Mouse (Mus musculus): Measurements from ENCODE around the gene Rhod.

Gene Rhod

DNA sequence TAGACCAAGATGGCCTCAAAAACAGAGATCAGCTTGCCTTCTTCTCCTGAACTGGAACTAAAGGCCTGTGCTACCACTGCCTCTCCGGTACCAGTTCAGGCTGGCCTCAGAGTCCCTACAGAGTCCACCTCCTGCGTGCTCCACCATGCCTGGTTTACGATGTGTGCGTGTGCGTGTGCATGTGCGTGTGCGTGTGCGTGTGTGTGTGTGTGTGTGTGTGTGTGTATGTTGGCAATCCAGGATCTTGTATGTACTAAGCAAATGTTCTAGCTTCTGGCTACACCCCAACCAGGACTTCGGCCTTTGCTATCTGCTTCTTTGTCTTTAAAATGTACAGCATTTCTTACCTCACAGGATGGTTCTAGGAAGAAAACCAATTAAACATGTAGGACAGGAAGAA is 10.0 kb upstream of the Rhod start:
- no peak for DNase-seq

DNA sequence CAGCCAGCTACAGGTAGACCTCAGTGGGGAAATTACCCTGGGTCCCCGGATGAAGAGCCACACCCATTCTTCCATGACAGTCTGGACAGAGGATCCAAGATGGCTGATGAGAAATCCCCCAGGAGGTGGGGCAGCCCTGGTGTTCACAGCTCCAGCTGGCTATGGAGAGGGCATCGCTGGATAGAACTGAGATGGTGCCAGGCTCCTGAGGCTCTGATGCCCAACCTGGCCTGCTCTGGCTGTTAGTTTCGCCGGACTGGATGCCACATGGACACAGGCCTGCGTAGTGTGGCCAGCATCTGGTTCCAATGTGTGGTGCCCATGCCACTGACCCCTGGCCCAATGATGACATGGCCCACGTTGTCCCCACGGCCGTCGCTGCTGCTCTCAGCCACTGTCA is 8.2 kb upstream of the Rhod start:
- DNase-seq = no peak

DNA sequence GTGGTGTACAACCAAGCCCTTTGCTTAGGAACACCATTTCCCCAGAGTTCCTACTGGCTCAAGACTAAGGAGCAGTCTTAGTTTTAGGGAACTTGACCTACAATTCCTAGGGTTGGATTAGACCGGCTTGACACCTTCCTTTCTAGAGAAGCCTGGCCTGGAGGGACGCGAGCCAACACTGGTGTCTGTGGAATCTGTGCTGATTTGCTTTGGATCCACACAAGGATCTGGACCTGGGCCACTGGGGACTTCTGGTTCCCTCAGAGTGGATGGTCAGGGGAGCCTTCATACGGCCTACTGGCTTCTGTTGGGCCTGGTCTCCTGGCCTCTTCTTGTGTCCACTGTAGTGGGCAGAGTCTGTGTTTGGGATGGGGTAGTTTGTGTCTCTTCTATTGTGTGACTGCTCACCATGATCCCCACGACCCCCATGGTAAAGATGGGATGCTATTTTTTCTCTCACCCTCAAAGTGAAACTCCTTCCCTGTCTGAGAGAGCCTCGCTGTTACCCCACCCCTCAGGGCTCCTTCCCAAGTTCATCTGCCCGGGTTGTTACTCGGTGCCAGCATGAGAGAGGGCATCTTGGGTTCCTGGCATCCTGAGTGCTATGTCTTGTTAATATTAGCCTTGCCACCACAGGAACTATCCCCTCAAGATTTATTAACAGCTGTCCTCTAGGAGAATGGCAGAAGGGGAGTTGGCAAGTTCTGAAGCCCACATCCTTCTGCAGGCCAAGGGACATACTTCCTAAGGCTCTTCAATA is 7.6 kb upstream of the Rhod start:
- DNase-seq = no peak

DNA sequence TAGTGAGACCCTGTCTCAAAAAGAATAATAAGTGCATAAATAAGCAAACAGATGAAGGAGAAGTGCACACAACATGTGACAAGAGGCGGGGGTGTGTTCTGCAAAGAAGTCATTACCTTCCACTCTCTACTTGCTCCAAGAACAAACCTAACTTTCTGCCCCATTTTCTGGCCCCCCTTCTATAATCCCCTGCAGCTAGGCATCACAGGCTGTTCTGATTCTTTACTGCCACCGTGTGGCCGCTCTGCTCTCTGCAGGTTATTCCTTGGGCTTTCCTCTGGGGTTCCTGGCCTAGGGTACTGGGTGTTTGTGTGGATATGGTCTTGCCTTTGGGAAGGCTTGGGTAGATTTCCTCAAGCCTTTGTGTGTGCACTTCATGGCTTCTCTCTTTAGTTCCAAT is 3.2 kb upstream of the Rhod start:
- peak; percentile 51 for DNase-seq

DNA sequence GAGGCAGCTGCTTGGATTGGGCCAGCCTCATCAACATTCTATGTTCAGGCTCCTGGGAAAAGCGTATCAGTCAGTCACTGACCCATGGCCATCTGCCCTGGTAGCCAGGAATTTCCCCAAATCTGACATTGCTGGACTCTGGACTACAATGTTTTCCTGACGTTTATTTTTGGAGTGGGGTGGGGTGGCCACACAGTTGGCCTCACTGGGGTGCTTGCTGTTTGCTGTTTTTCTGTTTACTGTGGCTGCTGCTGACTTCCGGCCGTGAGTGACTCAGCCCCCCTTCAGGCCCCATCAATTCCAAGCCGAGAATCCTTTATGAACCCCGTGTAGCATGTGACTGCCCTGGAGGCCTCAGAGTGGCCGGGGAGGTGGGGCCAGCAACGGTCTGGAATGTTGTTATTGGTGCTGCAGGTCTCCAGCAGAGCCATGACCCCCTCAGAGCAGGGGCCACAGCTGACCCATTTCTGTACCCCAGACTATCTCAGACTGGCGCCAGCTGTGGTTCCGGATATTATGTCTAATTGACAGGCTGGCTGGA is 2.5 kb upstream of the Rhod start:
- no peak for DNase-seq

DNA sequence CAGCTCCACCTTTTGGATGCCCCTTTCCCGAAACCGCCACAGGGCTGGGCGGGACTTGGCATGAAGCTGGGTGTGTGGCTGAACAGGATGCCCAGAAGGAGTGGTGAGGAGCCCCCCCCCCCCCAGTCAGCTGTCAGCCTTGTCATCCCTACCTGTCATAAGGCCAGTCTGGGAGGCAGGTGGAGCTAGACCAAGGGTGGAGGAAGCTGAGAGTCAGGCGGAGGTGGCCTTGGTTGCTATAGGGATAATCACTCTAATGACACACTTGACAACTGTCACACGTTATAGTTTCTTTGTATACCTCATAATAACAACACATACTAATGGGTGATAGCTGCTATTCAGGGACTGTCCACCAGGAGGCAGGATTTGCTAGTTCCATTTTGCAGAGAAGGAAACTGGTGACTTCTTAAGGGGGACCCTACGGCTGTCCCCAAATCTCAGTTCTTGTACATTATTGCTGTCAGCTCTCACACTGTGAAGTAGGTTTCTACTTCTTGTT is 1.9 kb upstream of the Rhod start:
- no peak for DNase-seq

DNA sequence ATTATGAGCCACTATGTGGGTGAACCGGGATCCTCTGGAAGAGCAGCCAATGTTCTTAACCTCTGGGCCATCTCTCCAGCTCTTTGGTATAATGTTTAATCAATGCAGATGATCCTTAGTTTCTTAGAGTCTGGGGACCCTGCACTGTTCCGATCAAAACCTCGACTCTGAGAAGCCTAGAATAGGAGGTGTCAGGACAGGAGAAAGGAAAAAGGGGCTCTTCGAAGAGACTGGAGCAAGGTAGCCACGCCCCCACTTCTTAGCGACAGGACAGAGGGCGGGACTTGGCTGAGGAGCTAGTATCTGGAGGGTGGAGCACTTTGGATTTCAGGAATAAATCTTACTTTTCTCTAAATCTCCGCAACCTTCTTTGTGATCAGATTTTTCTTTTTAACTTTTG is 990 bp upstream of the Rhod start:
- DNase-seq = no peak

DNA sequence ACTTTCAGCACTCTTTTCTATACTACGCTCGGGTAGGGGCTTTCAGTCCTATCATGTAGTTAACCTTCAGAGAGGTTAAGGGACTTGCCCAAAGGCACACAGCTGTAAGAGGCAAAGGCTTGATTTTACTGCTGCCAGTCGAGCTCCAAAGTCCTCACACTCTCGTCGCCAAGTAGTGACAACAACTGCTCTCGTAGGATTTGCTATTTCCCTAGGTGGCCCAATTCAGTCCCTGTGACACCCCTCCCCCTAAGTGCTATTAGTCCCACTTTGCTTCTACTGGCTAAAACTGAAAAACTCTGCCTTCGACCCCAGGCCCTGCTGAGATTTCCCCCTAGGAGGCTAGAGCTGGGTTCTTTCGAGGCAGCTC is 456 bp downstream of the Rhod start:
- DNase-seq = no peak

DNA sequence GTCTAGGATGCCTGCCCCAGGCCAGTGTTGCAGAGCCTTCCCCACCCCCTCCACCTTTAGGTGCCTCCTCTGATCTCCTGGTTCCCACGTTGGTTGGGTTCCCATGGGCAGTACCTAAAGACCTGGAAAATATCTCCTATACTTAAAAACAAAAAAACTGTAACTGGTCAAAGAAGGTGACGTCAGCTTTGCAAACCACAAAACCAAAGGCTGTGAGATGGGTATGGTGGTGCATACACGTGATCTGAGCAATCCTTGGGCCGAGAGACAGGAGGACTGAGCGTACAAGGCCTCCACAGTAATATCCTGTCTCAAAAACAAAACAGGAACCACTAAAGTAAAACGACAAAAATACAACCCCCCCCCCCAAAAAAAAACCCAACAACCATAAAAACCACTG is 1.3 kb downstream of the Rhod start:
- no peak for DNase-seq

DNA sequence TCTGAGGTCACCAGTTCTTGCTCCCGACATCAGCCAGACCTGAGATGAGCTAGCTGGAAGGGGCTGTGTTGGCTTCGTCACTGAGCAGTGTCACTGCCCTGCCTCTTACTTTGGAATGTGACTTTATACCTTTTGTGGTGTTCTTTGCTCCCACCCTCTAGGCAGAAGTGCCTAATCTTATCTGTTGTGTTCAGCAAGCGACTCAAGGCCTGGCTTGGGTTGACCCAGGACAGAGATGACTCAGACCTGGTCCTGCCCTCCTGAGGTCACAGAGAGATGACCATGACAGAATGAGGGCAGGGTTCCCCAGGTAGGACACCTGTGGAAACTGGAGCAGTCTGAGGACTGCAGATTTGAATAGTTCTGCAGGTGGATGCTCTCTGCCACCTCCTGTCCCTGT is 3.0 kb downstream of the Rhod start:
- DNase-seq = no peak

DNA sequence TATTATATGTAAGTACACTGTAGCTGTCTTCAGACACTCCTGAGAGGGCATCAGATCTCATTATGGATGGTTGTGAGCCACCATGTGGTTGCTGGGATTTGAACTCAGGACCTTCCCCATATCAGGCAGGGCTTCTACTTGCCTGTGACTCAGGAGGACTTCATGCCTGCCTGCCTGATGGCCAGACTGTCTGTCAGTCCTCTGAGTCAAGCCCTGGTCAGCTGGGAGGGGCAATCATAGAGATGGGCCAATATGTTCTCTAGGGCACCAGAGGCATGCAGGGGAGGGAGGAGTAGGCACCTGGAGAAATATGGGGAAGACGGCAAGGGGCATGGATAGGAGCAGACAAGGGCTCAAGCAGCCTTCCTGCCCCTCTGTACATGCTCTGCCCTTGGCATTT is 4.2 kb downstream of the Rhod start:
- DNase-seq = no peak

DNA sequence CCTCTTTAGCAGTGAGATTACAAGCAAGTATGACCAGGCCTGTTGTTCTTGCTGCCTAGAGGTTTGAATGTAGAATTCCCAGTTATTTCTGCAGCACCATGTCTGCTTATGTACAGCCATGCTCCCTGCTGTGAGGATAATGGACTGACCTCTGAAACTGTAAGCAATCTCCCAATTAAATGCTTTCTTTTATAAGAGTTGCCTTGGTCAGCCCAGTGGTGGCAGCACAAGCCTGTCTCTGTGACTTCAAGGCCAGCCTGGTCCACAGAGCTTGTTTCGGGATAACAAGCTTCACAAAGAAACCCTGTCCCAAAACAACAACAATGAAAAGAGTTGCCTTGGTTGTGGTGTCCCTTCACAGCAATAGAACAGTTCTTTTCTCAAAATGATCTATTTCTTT is 5.5 kb downstream of the Rhod start:
- no peak for DNase-seq

DNA sequence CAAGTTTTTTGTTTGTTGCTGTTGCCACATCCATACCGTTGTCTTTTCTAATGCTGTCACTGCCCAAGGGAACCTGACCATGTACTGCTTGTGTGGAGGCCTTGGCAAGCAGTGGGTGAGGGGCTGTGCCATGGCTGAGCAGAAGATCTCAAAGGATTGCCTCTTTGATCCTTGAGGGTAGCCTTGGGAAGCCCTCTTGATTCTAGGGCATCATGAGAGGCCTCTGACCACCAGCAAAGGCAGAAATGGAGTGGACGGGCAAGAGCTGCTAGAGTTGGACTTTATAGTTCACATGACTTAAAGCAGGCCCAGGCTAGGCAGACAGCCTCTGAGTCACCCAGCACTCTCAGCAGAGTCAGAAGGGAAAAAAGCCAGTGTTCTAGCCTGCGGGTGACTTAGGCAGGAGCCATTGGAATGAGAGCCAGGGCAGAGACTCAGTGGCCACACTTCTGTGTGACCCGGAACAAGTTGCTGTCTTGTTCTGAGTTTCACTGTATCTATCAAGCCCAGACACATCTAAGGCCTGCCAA is 9.1 kb downstream of the Rhod start:
- no peak for DNase-seq

DNA sequence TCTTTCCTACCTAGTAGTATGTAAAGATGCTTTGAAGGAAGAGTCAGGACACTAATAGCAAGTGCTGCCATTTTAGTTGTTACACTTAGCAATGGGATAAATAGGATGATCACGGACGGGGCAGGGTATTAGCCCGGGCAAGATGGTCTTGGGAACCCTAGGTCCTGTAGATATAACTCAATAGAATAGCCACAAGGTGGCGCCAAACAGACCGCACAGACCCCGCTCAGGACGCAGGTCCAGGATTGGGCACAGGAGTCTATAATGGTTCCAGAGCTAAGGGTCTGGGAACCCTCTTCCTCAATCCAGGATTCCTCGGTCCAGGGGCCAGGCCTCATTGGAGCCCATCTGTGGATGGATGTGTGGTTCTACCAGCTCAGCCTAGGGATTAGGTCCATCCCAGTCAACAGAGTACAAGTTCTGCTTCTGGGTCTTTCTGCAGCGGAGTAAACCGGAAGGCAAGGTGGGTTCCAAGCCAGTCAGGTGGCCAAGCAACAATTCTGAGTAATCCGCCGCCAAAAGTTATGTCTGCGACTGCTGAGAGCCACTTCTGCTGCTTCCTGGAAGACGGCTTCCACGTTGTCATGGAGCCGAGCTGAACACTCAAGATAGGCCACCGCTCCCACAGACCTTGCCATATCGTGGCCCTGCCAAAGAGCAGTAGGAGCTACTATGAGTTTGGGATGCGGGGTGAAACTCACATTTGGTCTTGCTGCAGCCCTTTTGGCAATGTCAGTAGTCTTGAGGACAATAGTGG is 13.4 kb downstream of the Rhod start:
- no peak for DNase-seq

DNA sequence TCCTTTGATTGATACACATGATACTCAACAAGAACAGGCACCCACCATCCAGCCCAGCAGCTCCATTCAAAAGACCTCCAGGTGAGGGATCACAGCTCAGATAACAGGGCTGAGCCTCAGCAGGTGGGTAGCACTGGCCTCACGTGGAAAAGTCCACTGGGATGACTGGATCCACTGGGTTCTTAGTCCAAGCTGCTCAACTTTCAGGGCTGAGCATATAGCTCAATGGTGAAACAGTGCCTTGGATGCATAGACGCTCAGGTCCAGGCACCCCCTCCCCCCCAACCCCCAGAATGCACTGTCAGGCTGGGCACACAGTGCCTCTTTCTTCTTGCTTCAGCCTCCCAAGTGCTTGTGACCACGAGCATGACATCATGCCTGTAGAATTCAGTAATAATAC is 16.2 kb downstream of the Rhod start:
- no peak for DNase-seq

DNA sequence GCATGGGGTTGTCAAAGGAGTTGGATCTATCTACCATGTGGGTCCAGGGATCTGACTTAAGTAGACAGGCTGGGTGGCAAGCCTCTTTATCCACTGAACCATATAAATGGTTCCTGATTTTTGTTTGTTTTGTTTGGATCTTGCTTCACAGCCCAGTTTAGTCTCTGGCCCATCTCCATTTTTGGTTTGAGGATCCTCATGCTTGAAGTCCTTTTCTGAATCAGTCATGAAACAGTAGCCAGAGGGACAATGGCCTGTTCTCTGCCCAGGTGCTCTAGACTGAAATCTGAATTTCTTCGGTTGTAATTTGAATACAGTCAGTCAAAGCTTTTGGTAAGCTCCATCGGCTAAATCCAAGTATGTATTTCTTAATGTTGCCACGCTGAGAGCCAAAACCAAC is 16.7 kb downstream of the Rhod start:
- DNase-seq = no peak

DNA sequence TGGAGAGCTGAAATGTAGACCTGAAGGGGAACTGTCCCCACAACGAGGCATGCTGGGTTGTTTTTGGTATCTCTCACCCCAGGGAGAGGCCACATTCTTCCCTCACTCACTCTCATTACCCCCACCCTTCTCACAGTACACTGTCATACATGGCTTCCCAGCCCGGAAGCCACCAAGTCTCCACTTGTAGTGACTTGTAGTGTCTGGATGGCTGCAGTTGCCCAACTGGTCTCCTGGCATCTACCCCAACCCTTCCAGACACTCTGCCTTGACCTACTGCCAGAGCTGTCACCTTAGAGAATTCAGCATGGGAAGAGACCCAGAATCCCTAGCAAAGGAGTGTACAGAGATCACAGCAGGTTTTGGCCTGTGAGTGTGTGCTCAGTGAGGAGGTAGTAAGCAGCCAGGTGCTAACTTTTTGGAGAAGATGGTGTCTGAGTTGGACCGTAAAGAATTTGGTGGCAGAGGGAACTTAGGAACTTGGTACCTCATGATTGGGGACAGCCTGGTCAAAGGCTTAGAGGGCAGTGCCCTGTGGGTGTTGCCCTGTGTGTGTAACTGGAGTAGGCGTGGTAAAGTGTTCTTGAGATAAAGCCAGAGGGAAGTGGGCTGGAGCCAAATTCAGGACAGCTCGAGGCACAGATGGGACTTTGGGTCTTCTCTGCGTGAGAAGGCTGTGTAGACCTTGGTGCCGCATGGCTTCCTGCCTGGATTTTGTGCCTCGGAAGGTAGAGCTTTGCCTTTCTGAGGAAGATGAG is 18.9 kb downstream of the Rhod start:
- DNase-seq = no peak

DNA sequence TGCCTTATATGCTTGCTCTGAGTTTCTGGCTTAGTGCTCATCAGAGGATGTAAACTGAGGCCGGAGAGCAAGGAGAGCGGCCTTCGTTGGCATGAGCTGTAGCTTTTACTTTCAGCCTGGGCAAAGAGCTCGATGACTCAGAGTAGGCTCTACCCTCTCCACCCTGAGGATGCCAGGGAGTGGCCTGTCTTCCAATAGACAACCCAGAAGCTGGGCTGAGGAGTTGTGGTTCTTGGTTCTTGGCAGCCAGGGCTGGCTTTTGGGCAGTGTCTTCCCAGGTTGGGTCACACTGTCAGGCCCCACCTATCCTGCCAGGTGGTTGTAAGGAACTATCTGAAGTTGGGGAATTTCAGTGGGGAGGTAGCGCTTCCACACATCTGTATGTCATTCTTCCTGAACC is 19.5 kb downstream of the Rhod start:
- no peak for DNase-seq

DNA sequence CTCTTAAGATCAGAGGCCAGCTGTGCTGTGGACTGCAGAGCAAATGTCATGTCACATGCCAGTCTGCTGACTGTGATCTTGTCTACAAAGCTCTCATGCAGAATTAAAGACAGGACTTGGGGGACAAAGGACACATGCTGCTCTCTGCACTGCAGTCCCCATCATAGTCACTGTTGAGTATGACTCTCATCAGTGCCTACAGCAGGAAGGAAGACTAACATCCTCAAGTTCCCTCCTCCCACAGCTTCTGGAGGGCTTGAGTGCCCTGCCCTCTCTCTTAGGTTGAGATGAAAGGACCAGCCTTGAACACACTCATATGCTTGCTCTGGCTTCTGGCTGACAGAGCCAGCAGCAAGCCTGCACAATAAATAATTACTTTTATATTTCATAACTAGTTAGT is 21.5 kb downstream of the Rhod start:
- DNase-seq = no peak

DNA sequence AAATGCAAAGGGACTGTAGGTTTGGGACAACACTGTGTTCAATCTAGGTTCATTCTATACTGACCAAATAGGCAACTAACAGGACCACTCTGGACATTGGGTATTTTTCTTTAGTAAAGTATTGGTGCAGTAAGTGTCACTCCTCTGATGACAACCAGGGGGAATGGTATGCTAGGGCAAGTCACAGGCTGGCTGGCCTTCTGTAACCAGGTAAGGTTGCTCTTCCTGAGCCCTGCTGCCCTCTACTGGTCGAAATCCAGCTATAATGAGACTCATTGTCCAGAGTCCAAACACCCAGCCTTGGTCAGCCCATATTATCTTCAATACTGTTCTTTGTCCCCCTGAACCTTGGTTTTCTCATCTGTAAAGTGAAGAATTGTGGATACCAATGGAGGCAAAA is 22.0 kb downstream of the Rhod start:
- DNase-seq = peak; percentile 51

DNA sequence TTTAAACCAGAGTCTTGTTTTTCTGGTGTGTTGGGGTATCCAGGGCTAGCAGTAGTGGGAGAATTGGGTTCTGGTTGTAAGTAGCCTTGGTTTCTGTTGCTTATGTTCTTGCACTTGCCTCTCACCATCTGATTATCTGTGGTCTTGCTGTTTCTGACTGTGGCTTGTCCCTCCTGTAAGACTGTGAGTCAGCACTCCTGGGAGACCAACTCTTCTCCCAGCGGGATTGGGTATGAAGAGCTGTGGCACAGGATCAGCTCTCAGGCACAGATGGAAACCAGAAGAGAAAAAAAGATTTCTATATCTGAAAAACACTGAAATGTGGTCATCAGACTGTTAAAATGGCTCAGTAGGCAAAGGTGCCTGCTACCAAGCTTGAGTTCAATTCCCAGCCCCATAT is 24.6 kb downstream of the Rhod start:
- no peak for DNase-seq

DNA sequence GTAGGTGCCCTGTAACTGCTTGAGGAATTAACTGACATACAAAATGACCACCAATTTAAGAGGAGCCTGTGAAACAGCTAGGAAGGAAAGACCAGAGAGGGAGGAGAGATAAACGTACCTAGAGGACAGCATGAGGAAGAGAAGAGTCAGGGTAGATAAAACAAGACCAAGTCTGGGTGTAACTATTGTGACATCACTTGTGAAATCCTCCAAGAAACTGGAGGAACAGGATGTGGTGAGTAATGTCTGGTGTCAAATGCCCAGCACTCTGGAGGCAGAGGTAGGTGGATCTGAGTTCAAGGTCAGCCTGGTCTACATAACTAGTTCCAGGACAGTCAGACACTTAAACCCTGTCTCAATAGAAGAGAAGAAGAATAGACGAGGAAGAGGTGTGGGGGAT is 30.2 kb downstream of the Rhod start:
- DNase-seq = no peak

DNA sequence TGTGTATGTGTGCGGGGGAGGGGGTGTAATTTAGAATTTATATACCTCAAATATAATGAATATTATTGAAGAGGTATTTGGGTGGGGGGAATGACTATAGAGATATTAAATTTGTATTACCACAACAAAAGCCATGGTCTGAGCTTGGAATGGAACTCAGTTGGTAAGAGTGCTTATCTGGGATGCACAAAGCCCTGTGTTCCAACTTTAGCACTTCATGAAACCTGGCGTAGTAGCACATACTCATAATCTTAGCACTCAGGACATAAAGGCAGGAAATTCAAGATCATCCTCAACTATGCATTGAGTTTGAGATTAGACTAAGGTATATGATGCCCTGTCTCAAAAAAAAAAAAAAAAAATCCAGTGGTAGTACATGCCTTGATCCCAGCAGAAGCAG is 34.4 kb downstream of the Rhod start:
- DNase-seq = no peak

Measured in right cerebral cortex, adult 18-20 months (tissue).